Mouse (Mus musculus) C2C12 (cell line): ENCODE results near the gene Galnt10. TPM values are rescaled to one million over a fixed set of nuclear protein-coding genes. Genes with fewer than 3 reads are reported as not detected.

Experiments used
- H3K27me3 ChIP-seq: one replicate; pipeline ENCODE4 v1.6.1; 2011; ENCODE audit not compliant: control insufficient read depth, insufficient read depth, insufficient read length
- H3K36me3 ChIP-seq: one replicate; pipeline ENCODE4 v1.6.1; 2011; ENCODE audit not compliant: control insufficient read depth, insufficient read depth
- H3K4me3 ChIP-seq: one replicate; pipeline ENCODE4 v1.5.1; 2011; ENCODE audit warnings: mild to moderate bottlenecking, control low read depth; ENCODE audit not compliant: poor library complexity, insufficient read depth, severe bottlenecking
- H3K79me2 ChIP-seq: one replicate; pipeline ENCODE4 v1.6.1; 2011; ENCODE audit not compliant: control insufficient read depth, insufficient read depth
- H3K79me3 ChIP-seq: one replicate; pipeline ENCODE4 v1.6.1; 2011; ENCODE audit warnings: low read depth, control low read depth
- H3ac ChIP-seq: one replicate; pipeline ENCODE3; 2011; ENCODE audit warnings: low read depth; ENCODE audit not compliant: control insufficient read depth, insufficient read length
- CEBPB ChIP-seq: IDR thresholded peaks from one replicate; pipeline ENCODE4 v1.6.1; 2011; ENCODE audit warnings: low read depth, mild to moderate bottlenecking, control low read depth, moderate library complexity
- CTCF ChIP-seq: IDR thresholded peaks from one replicate; pipeline ENCODE4 v1.5.1; 2011; ENCODE audit not compliant: control insufficient read depth, insufficient read depth, insufficient read length
- FOSL1 ChIP-seq: IDR thresholded peaks from one replicate; pipeline ENCODE4 v1.8.0; 2011; ENCODE audit warnings: mild to moderate bottlenecking, low read length; ENCODE audit not compliant: poor library complexity, insufficient read depth, severe bottlenecking
- MAX ChIP-seq: IDR thresholded peaks from one replicate; pipeline ENCODE4 v1.6.1; 2011; ENCODE audit warnings: mild to moderate bottlenecking, control low read depth
- MYOD1 ChIP-seq: IDR thresholded peaks from one replicate; pipeline ENCODE4 v1.6.1; 2011; ENCODE audit warnings: low read depth; ENCODE audit not compliant: control insufficient read depth, insufficient read length
- MYOG ChIP-seq: IDR thresholded peaks from one replicate; pipeline ENCODE4 v1.6.1; 2011; ENCODE audit not compliant: control insufficient read depth, insufficient read length; ENCODE audit errors: extremely low read depth
- USF1 ChIP-seq: IDR thresholded peaks from one replicate; pipeline ENCODE4 v1.6.1; 2011; ENCODE audit warnings: low read depth, mild to moderate bottlenecking, control low read depth, moderate library complexity
- polyA plus RNA-seq: library from polyadenylated mRNA; unstranded; fragments of >200 nt; fragmentation: generic; extraction: Trizol; gene quantifications from one replicate; pipeline ENCODE4 v1.2.1, GENCODE M21; 2012; ENCODE audit warnings: missing spikeins

The Galnt10 gene
- polyA plus RNA-seq, 1 experiment = 43.0 TPM

DNA sequence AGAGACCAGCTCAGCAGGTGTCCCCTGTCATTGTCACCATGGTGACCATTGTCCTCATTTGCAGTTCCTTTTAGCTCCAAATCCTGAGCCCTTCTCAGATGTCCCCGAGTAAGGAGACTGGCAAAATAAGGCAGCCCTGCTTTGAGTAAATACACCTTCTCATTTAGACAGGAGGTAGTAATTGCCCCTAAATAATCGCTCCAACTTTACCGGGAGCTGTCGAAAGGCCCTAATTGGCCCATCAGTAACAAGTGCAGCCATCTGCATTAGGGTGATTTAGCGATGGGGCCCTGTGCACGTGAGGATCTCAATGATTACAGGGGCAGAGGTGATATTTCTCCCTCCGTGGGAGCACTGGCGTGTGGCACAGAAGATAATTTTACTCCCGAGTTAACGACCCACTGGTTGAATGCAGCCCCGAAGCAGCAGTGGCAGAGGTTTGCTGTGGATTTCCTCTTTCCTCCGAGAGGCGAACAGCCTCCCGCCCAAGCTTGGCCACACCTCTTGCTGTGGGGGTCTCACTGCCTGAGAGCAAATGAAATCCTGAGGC is 115.3 kb downstream of the Galnt10 start:
- no peaks in the 10 kb centered on the region for H3K27me3 ChIP-seq
- H3K36me3 ChIP-seq = no peaks in the 10 kb centered on the region
- H3K79me2 ChIP-seq = no peaks in the 10 kb centered on the region
- no peak overlapping the region for H3K4me3 ChIP-seq
- no peak for TF ChIP-seq USF1
- TF ChIP-seq MAX = no peak
- TF ChIP-seq FOSL1 = no peak
- TF ChIP-seq CTCF = no peak
- no peak for TF ChIP-seq MYOD1
- no peak for TF ChIP-seq MYOG
- no peak for TF ChIP-seq CEBPB
- no peaks in the 10 kb centered on the region for H3K79me3 ChIP-seq
- no peak overlapping the region for H3ac ChIP-seq

- Histone ChIP-seq H3K79me3 (no peaks in the 10 kb centered on the region), H3K79me2 (no peaks in the 10 kb centered on the region), H3ac (no peak overlapping the region), H3K36me3 (no peaks in the 10 kb centered on the region), H3K4me3 (no peak overlapping the region), H3K27me3 (no peaks in the 10 kb centered on the region)
- TF ChIP-seq FOSL1 (no peak), CTCF (no peak), USF1 (no peak), MAX (no peak), MYOG (no peak), MYOD1 (no peak), CEBPB (no peak)
These were observed 116.1 kb downstream of the Galnt10 start for GRCm38 (mm10) chr11:57761347-57761746.

GRCm38 (mm10) chr11:57764124-57764523 is 118.9 kb downstream of the Galnt10 start:
- TF ChIP-seq CTCF (no peak), CEBPB (no peak), MYOG (no peak), MAX (no peak), USF1 (no peak), FOSL1 (no peak), MYOD1 (no peak)

DNA sequence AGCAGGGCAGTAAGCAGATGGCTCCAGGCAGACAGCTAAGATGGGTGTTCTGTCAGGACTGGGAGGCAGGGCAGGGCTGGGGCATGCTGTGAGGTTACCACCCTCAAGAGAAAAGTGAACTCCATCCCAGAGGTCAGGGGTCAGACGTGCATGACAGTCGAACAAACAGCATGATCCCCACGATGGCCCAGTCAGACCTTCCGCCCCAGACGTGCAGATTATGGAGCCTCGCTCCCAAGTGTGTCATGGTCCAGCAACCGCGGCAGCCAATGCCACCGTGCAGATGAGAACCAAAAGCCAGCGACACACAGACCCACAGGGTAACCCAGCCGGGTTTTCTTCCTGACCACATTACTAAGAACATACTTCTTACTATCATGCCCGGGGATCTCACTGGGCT is 121.4 kb downstream of the Galnt10 start:
- H3K79me2 ChIP-seq = no peaks in the 10 kb centered on the region
- no peak overlapping the region for H3ac ChIP-seq
- no peaks in the 10 kb centered on the region for H3K79me3 ChIP-seq
- TF ChIP-seq USF1 = no peak
- no peak for TF ChIP-seq CEBPB
- no peak for TF ChIP-seq MAX
- no peak for TF ChIP-seq FOSL1
- TF ChIP-seq CTCF = no peak
- TF ChIP-seq MYOD1 = no peak
- no peak for TF ChIP-seq MYOG
- H3K4me3 ChIP-seq = no peak overlapping the region
- H3K36me3 ChIP-seq = peaks cover 13% of the 10 kb centered on the region
- H3K27me3 ChIP-seq = no peaks in the 10 kb centered on the region

More at GRCm38 (mm10) chr11:57764124-57764523, 118.9 kb downstream of the Galnt10 start:
- Histone ChIP-seq H3K27me3 (no peaks in the 10 kb centered on the region), H3K4me3 (no peak overlapping the region), H3K36me3 (peaks cover 8% of the 10 kb centered on the region), H3K79me3 (no peaks in the 10 kb centered on the region), H3K79me2 (no peaks in the 10 kb centered on the region), H3ac (no peak overlapping the region)

DNA sequence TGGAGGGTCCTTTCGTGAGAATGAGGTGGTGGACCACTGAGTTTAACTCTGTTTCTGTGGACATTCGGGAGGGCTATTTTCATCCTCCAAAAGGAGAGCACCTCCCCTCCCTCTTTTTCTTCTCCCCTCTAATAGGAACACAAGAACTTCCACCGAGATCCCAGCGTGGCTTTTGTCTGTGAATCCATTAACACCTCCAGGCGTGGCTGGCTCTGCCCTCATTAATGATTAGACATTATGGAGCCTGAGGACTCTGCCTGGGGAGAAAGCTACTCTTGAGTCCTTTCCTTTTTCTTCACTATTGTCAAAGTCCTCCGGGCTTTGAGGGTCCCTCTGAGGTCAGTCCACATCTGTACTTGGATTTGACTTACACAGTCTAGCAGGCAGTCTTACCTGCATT is 121.9 kb downstream of the Galnt10 start:
- no peaks in the 10 kb centered on the region for H3K79me3 ChIP-seq
- no peaks in the 10 kb centered on the region for H3K27me3 ChIP-seq
- no peak for TF ChIP-seq CTCF
- TF ChIP-seq USF1 = no peak
- TF ChIP-seq CEBPB = no peak
- no peak for TF ChIP-seq FOSL1
- no peak for TF ChIP-seq MYOD1
- TF ChIP-seq MAX = no peak
- TF ChIP-seq MYOG = no peak
- H3ac ChIP-seq = no peak overlapping the region
- H3K36me3 ChIP-seq = peaks cover 13% of the 10 kb centered on the region
- H3K4me3 ChIP-seq = no peak overlapping the region
- H3K79me2 ChIP-seq = no peaks in the 10 kb centered on the region

GRCm38 (mm10) chr11:57770776-57771175 is 125.5 kb downstream of the Galnt10 start:
- TF ChIP-seq FOSL1 (no peak), CTCF (no peak), CEBPB (no peak), USF1 (no peak), MAX (no peak), MYOG (no peak), MYOD1 (no peak)
- Histone ChIP-seq H3K36me3 (peaks cover 22% of the 10 kb centered on the region), H3K79me3 (no peaks in the 10 kb centered on the region), H3K27me3 (no peaks in the 10 kb centered on the region), H3K4me3 (no peak overlapping the region), H3ac (no peak overlapping the region), H3K79me2 (no peaks in the 10 kb centered on the region)
